Comparison of ENCODE assay signal across 9 mouse cellular contexts in genomic region chr6:108835765-108836691, GRCm38 (mm10). TPM values are rescaled to one million over a fixed set of nuclear protein-coding genes. Genes with fewer than 3 reads are reported as not detected.
DNase-seq lines count a peak whose midpoint lies in the region; ATAC-seq lines count a peak whose summit lies in the region.
"Had no signal": no experiment of that assay in that cellular context is flagged by ENCODE, and none has a peak within 500 bp of the region (broad histone marks: within the 10 kb centered on the region; RNA-seq: fewer than 3 reads in every experiment).

No protein-coding gene starts in this region.

- no peaks in the 10 kb centered on the region for H3K27me3 ChIP-seq in heart, embryonic 10.5 days (ENCODE audit: insufficient read depth, poor library complexity, severe bottlenecking)
- no peaks in the 10 kb centered on the region for H3K27me3 ChIP-seq in lung, embryonic 15.5 days
- H3K27me3 ChIP-seq in stomach, embryonic 16.5 days (ENCODE audit: control insufficient read depth, insufficient read depth, low read length): no peaks in the 10 kb centered on the region
- H3K27me3 ChIP-seq: heart, embryonic 13.5 days had no signal

- H3K27ac ChIP-seq in heart, embryonic 10.5 days: no peak overlapping the region
- peak overlapping the region; percentile 48 for H3K27ac ChIP-seq in lung, embryonic 15.5 days
- H3K27ac ChIP-seq in stomach, embryonic 16.5 days (ENCODE audit: low read length): peak overlapping the region; percentile 59
- H3K27ac ChIP-seq: heart, embryonic 13.5 days had no signal

- H3K4me3 ChIP-seq in heart, embryonic 10.5 days: no peak overlapping the region
- no peak overlapping the region for H3K4me3 ChIP-seq in lung, embryonic 15.5 days
- H3K4me3 ChIP-seq in stomach, embryonic 16.5 days (replicated peaks; ENCODE audit: low read length): no peak overlapping the region
- H3K4me3 ChIP-seq: heart, embryonic 13.5 days had no signal

- H3K36me3 ChIP-seq in heart, embryonic 10.5 days: peaks cover 31% of the 10 kb centered on the region
- peaks cover 12% of the 10 kb centered on the region; the same call in 1 of the 2 replicates for H3K36me3 ChIP-seq in lung, embryonic 15.5 days
- H3K36me3 ChIP-seq in stomach, embryonic 16.5 days (ENCODE audit: control insufficient read depth, insufficient read depth, low read length): no peaks in the 10 kb centered on the region

- H3K4me2 ChIP-seq in lung, embryonic 15.5 days: no peak overlapping the region
- no peak overlapping the region for H3K4me2 ChIP-seq in stomach, embryonic 16.5 days (ENCODE audit: low read depth, low read length)
- H3K4me2 ChIP-seq: heart, embryonic 13.5 days had no signal

- no peaks in the 10 kb centered on the region for H3K9me3 ChIP-seq in heart, embryonic 10.5 days
- no peaks in the 10 kb centered on the region for H3K9me3 ChIP-seq in lung, embryonic 15.5 days
- H3K9me3 ChIP-seq in stomach, embryonic 16.5 days (replicated peaks; ENCODE audit: control insufficient read depth, low read length): no peaks in the 10 kb centered on the region
- H3K9me3 ChIP-seq: heart, embryonic 13.5 days had no signal

- peak; percentile 75; the same call in 1 of the 2 replicates for ATAC-seq in lung, embryonic 15.5 days (ENCODE audit: borderline replicate concordance, extremely low read depth, low FRiP score, low TSS enrichment)
- peak; percentile 54; the same call in 1 of the 2 replicates for ATAC-seq in stomach, embryonic 16.5 days (ENCODE audit: insufficient read depth, low FRiP score)

- H3K9ac ChIP-seq in lung, embryonic 15.5 days: no peak overlapping the region
- peak overlapping the region; percentile 55; the same call in 1 of the 2 replicates for H3K9ac ChIP-seq in stomach, embryonic 16.5 days (ENCODE audit: low read length)
- H3K9ac ChIP-seq: heart, embryonic 13.5 days had no signal

- 0 out of 2 replicates have a peak, but pooled peaks cover 14% of the 10 kb centered on the region for H3K4me1 ChIP-seq in heart, embryonic 10.5 days
- peaks cover 34% of the 10 kb centered on the region for H3K4me1 ChIP-seq in lung, embryonic 15.5 days
- H3K4me1 ChIP-seq in stomach, embryonic 16.5 days (ENCODE audit: control insufficient read depth, insufficient read depth, low read length): peaks cover 21% of the 10 kb centered on the region

- DNase-seq in heart, adult 11 months: peak; percentile 97
- no peak for DNase-seq in heart, embryonic 10.5 days (ENCODE audit: low spot score)
- peak; percentile 63 for DNase-seq in fibroblast of lung, adult 2 months (ENCODE audit: low read depth)
- DNase-seq in cerebellum, postnatal 25 days: no peak
- DNase-seq in cerebellum, postnatal 36 days: no peak
- no peak for DNase-seq in cerebellum, postnatal 4 days (ENCODE audit: low spot score in 2 of 2)

- 84% methylated on average over 16 of the region's 16 CpGs for WGBS in heart, embryonic 10.5 days
- WGBS in lung, embryonic 15.5 days: 53% methylated on average over 16 of the region's 16 CpGs
- 70% methylated on average over 16 of the region's 16 CpGs for WGBS in stomach, embryonic 16.5 days

RNA-seq across cellular contexts. Expression of gene Edem1, which starts 7.6 kb away (rescaled TPM):
- 16.1 and 21.9 TPM in 2 replicates for polyA plus RNA-seq in heart, embryonic 10.5 days (2016; fragmentation: Nextera tagmentation; extraction: Ambion mirVana)
- polyA plus RNA-seq in lung, embryonic 15.5 days (2015; fragmentation: Nextera tagmentation; extraction: Ambion mirVana): 27.3 and 29.7 TPM in 2 replicates
- polyA plus RNA-seq in stomach, embryonic 16.5 days (2015; fragmentation: Nextera tagmentation; extraction: Ambion mirVana): 34.2 and 49.0 TPM in 2 replicates

RNA-seq across cellular contexts. Expression of gene Arl8b, which starts 53.1 kb away (rescaled TPM):
- polyA plus RNA-seq in heart, embryonic 10.5 days (2016; fragmentation: Nextera tagmentation; extraction: Ambion mirVana): 62.6 and 65.8 TPM in 2 replicates
- polyA plus RNA-seq in lung, embryonic 15.5 days (2015; fragmentation: Nextera tagmentation; extraction: Ambion mirVana): 75.0 and 79.2 TPM in 2 replicates
- polyA plus RNA-seq in stomach, embryonic 16.5 days (2015; fragmentation: Nextera tagmentation; extraction: Ambion mirVana): 92.3 and 94.1 TPM in 2 replicates

Comparison
In these comparisons a context has a peak if more than half of its experiments do, and no peak if none do; other contexts are left out.
1. DNase-seq: peak in heart, adult 11 months (single experiment) and fibroblast of lung, adult 2 months (single experiment); none in heart, embryonic 10.5 days (single experiment), cerebellum, postnatal 25 days (0 of 2), cerebellum, postnatal 36 days (0 of 2) and cerebellum, postnatal 4 days (0 of 2).